Mouse (Mus musculus): Measurements from ENCODE around the gene Git2. TPM values are rescaled to one million over a fixed set of nuclear protein-coding genes. Genes with fewer than 3 reads are reported as not detected.
A peak's percentile ranks its signal among the peaks of the same experiment; 100 is the strongest.

Git2 gene
- total RNA-seq, 2 experiments from 2014 or later: 38.8 to 49.5 TPM

DNA sequence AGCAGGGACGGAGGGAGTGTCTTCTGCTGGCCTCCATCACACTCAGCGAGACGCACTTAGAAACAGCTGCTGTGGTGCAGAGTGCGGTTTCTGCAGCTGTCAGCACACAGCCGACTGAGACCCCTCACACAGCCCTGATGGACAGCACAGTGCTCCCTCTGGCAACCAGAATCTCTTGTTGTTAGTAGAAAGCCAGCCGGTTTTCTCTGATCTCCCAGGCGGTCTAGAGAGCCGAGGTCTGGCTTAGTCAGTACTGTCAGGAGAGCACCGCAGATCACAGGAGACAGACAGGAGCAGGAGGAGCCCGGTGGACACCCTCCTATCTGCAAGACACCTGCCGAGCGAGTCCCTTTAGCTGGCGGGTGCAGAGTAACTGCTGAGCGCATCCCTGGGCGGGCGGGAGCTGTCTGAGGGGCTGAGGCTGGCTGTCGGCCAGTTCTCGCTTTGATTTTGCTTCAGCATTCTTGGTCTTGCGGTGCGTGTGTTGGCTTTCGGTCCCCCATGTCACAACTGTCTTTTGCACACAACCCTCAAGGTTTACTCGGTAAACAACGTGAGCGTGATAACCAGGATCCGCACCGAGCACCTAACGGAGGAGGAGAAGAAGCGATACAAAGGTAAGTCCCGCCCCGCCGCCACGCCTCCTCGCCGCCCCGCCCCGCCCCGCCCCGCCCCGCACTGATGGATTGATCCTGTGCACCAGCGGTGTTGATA lies 21.1 kb upstream of the Git2 start:
- DNase-seq: no peak

DNA sequence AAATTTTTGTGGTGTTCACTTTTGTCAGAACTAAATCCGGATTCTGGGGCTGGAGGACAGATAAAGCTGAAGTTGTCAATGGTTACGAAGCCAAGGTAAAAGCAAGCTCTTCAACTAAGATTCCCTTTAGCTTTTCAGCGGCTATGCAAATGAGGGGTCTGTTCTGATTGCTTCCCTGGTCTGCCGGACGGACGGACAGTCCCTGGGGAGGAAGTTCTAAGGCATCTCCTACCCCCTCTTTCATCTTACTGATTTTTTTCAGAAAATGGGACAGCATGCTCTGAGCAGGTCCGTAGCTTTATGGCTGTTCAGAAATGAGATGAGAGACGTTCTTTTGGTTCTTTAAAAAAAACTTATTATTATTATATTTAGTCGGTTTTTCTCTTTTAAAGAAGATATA lies 20.3 kb upstream of the Git2 start:
- no peak for DNase-seq

DNA sequence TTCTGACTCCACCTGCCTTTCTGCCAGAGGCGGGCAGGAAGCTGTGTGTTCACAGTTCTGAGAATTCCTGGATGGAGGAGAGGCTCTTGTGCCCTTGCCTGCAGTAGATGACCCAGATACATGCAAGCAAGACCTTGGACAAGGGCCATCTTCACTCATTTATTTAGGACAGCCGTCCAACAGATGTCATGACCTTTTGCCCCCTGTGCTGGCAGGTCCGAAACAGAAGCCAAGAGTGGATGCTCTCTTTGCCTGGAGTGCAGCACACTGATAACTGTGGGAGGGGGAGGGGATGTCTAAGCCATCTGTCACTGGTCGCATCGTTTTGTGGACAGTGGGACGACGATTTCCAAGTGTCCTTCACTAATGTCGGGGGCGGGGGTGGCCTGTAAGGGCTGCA lies 19.9 kb upstream of the Git2 start:
- no peak for DNase-seq

DNA sequence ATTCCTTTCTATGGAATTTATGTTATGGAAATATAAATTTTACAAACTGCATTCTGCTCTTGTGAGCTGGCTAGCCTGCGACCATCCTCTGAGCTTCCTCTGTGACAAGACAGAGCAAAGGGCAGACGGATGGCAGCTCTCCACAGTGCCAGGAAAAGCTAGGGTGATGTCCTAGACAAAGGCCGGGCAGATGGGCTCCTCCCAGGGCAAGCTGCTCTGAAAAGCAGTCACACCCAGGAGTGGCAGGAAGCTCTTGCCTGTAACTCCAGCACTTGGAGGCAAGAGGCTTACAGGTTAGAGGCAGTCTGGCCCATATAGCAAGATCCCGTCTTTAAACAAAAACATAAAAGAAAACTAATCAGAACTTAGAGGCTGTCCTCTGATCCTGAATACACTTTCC lies 19.3 kb upstream of the Git2 start:
- DNase-seq: no peak

DNA sequence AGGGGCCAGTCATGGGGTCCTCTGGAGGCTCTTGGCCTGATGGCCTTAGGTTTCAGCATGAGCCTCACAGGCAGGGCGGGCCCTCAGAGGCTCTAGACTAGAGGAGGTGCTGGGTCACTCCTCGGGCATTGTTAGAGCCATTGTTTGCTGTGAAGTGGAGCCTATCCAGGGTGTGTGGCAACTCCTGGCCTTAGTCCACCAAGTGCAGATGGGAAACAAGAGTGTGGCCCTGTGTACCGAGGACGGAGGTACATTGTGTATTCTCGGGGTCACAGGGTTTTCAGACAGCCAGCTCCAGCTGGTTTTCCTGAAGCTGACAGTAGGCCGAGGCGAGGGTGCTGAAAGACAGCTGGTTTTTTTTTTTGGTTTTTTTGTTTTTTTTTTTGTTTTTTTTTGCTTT lies 18.0 kb upstream of the Git2 start:
- DNase-seq: no peak

DNA sequence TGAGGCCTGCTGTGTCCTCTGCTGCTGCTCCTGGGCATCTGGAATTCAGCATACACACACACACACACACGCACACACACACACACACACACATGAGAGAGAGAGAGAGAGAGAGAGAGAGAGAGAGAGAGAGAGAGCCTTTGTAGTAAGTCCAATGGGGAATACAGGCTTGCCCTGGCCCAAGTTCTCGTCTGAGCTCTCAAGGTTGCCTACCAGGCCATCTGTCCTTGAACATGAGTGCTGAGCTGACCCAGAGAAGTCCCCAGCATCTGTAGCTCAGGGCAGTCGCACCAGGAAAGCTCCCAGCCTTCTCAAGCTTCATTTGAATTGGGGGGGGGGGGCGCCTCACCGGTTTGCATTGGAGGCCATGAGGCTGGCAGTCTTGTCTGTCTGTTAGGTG lies 9.9 kb upstream of the Git2 start:
- DNase-seq: no peak

DNA sequence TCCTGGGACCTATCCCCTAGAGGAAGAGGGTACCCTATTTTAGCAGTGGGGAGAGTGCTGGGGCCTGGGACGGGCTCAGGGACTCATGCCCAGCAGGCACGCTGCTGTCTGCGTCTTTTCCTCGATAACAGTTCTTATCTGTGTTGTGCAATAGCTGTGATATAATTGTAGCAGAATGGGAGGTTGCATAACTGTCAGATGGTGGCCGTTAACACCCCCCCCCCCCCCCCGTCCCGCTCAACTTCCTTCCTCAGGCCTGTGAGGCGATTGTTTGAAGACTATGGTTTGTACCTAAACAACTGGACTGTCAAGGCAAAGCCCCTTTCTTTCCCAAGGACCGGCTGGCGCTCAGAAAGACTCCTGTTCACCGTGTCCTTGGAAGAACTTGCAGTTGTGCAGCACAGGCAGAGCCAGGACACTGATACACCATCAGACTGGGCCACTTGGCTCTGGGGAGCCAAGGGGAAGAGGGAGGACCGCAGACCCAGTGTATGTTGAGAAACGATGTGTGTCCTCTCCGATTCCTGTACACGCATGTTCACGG lies 9.4 kb upstream of the Git2 start:
- DNase-seq: peak; percentile 33

DNA sequence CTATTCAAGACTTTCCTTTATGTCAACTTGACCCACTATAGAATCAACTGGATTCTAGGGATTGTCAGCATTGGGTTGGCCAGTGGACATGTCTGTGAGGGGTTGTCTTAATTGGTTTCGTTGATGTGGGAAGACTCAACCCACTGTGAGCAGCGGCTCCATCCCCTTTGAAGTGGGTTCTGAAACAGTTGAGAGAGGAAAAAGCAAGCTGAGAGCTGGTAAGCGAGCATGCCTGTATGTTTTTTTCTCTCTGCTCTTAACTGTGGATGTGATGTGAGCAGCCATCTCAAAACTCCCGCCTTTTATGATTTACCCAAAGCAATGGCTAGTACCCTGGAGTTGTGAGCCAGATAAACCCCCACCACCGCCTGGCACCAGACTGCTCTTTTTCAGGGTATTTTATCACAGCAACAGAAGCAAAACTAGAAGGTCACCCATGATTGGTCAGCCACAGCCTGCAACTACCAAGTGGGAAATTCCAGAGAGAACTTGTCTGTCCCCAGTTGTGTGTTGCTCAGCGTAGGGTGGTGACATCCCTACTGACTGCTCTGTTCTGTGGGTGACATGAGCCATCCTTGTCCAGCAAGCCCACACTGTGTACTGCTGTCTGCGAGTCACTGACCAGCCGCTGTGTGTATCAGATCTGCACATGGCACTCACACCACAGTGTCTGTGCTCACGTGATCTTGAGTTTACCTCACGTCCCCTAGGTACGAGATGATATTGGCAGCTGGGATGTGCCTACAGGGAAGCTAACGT lies 8.3 kb upstream of the Git2 start:
- no peak for DNase-seq

DNA sequence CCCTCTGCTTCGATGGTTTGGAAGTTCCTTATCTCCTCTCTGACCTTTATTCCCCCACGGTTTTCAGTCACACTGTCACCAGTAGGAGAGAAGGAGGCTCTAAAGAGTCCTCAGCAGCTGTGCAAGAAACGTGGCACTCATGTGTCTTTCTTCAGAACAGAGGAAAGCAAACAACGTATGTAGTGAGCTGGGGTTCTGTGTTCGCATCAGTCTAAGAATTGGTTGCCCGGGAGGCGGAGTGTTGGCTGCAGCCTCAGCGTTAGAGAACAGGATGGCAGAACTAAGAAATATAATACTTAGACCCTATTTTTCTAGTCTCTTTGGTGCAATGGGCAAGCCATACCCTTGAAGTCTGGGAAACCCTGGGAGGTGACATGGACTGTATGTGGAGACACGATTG lies 7.7 kb upstream of the Git2 start:
- no peak for DNase-seq

DNA sequence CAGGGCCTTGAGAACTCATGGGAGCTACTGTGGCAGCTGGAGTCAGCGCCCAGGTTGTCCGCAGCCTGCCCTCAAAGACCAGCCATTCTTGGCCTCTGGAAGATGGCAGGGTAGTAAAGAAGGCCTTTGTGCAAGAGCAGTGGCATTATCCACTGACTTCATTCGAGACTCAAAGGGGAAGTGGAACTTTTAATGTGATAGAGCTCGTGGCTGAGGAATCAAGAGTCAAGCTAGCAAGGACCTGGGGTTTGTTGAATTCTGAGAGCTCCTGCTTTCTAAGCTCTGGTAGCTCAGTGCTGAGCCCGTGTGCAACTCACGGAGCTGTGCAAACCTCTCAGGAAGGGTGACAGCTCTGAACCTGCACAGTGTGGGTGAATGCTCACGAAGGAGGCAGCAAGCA lies 5.6 kb upstream of the Git2 start:
- DNase-seq: no peak

DNA sequence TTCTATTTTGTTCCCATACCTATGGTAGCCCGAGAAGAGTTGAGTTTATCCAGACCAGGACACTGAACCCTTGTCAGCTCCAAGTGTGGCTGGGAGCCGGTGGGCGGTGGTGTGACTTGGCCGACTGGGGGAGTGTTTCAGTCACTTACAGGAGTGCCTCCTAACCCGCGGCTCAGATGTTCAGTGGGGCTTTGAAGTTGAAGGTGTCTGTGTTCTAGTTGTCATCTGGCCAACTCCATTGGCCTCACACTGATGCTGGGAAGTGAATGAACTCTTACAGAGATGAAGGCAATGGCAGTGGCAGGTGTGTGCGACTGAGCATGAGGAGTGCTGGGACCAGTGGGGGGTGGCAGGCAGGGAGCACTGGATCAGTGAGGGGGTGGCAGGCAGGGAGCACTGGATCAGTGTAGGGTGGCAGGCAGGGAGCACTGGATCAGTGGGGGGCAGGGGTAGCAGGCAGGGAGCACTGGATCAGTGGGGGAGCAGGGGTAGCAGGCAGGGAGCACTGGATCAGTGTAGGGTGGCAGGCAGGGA lies 4.7 kb upstream of the Git2 start:
- no peak for DNase-seq

DNA sequence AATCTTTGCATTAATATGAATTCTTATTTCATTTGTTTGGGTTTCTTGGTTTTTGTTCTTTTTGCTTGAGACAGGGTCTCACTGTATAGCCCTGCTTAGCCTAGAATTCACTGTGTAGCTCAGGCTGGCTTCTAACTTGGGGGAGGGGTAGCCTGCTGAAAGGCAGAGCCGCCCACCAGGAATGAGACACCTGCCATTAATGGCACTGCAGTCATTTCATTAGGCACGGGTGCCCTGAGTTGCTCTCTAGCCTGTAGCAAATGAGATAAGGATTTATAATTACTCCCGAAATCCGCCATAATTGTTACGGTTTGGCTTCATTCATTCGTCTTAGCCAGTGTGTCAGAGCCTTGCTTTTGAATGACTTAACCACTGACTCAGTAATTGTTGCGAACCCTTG lies 857 bp upstream of the Git2 start:
- DNase-seq: no peak

DNA sequence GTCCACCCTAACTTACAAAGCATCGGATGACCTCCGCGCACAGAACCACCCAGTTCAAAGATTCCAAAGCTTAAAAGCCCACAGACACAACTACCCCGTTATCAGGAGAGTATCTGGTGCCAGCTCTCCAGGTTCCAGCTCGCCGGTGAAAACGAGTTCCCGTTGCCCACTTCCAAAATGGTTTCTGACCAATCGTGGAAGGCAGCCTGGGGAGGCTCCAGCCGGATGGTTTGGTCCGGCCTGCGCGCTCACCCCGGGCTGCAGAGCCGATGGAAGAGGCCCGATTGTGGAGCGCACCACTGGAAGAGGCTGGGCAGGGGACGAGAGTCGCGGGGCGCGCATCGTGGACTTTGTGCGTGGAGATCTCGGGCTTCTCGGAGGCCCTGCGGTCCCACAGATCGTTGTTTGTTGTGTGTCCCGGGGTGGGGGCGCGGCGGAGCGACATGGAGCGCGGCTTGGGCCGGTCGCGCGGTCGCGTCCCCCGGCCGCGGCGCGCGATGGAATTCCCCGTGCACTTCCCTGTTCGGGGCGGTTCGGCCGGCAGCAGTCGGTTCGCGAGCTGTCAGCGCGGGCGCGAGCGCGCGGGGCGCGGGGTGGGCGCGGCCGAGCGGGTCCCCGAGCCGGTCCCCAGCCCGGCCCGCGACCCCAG lies 790 bp downstream of the Git2 start, which contains the start of gene Ankrd13a:
Gene Ankrd13a (plus strand): TSS at position 275 of the 649 bp plus-strand sequence.
- peak; percentile 92 for DNase-seq

DNA sequence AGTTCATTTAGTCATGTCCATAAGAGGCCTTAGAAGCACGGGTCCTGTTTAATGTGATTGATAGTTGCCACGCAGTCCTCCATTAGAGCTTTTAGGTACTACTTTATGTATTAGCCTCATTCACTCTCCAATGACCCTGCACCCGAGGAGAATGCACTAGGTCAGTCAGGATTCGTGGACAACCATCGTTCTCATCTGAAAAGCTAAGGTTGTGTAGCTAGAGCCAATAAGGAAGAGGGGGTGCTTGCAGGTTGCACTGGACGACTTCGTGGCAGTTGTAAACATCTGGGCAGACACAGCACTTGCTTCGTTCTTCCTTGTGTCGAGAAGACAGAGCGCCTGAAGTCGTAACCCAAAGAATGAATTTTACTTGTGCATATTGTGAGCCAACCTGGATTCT lies 1.5 kb downstream of the Git2 start:
- no peak for DNase-seq

DNA sequence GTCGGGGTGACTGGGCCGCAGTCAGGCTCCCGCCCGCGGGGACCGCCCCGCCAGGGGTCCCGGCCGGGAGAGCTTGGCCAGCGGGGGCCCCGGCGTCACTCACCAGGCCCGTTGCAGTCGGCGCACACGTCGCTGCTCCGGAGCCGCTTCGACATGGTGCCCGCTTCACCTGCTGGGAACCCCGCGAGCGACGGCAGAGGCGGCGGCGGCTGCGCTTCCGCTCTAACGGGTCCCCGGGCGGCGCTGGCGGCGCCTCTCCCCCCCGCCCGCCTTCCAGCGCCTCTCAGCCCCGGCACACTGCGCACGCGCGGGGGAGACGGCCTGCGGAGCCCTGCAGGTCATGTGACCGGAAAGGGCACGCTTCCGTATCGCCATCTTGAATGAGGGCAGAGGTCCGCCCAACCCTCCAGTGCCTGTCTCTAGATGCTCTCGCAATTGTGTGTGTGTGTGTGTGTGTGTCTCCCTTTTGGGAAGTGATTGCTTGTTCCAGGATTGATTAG lies 2.1 kb downstream of the Git2 start:
- peak; percentile 98 for DNase-seq

DNA sequence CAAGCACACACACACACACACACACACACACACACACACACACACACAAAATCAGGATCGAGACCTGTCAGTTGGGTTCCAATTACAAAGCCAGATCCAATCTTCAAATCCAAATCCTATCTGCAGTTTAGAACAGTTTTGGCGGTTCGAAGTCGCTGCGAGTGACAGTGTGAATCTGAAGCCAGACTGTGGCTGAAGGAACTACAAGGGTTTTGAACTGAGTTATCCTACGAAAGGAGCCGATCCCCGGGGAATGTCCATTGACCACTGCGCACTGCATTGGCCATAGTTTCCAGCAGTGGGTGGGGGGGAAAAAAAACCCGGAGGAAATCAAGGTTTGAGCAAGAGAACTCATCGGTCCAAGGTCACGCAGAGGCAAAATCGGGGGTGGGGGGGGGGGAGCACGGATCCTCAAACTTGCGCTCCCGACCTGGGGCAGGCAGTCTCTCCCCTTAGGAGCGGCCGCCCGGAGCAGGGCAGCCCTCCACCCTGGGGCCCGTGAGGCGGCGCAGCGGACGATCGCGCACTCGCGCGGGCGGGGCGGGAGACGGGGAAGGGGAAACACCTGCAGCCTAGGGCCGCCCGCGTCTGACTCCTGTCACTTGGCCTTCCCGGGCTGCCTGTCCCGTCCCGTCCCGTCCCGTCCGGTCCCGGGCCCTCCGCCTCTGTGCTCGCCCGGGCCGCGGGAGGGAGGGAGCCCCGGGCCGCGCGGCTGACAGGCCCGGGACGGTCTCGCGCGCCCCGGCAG lies 2.7 kb downstream of the Git2 start:
- peak; percentile 74 for DNase-seq

DNA sequence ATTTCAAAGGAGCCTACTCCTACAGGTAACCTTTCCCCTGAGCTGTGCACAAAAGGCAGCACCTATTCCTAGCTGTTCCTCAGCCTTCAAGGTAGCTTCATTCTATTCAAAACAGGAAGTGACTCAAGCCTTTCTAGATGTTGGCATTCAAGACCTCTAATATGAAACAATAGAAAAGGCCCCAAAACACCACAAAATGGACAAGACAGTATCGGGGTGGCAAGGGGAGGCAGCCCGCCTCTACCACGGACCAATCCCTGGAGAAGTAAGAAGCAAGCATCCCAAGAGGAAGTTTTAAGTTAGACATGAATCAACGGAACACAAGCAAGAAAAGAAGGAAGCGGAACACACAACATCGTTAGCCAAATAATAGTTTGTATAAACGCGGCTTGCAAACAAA lies 3.5 kb downstream of the Git2 start:
- no peak for DNase-seq

DNA sequence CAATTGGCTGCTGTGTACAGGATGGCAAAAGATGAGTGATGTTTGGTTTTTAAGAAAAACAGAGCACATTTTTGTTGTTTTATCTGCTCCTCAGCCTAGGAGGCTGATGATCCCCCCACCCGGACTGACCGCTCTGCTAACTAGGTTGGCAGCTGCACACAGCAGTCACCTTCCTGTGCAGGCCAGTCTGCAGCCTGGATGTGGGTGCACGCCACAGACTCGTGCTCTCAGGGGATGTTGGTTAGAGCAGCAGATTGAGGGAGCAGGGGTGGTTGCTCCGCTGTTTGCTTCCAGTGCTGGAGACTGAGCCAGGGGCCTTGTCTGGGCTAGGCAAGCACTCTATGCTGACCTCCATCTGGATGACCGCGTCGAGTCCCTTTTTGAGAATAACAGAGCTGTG lies 5.5 kb downstream of the Git2 start:
- no peak for DNase-seq

DNA sequence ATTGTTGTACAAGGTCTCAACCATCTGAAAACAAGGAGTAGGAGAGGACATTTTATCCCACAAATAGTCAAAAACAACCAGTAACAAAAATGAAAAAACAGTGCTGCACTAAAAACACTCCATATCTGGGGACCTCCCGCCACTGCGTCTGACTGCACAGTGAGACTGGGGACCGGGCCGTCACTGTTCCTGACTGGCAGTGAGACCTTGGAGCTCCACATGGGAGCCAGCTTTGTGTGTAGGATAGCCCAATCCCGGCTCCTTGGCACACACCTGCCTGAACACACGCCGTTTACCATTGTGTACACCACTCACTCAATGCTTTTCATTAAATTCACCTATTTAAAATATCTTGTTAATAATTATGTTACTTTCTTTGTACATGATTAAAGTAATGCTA lies 8.1 kb downstream of the Git2 start:
- no peak for DNase-seq

DNA sequence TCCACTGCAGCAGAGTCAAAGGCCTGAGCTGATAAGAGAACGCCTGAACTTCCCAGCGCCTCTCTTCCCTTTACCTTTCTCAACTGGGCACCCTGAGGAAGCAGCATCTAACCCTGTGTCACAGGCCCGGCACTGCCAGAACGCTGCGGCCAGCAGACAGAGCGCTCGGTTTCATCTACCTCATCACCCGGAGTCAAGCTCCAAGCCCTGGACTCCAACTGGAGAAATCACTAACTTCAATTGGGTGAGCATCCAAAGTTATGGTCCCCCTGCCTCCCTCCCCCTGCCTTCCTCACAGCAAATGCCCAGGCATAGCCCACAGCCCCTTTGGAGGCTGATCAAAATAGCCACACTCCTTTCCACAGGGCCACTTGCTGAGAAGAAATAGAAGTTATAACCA lies 8.6 kb downstream of the Git2 start:
- DNase-seq: no peak

DNA sequence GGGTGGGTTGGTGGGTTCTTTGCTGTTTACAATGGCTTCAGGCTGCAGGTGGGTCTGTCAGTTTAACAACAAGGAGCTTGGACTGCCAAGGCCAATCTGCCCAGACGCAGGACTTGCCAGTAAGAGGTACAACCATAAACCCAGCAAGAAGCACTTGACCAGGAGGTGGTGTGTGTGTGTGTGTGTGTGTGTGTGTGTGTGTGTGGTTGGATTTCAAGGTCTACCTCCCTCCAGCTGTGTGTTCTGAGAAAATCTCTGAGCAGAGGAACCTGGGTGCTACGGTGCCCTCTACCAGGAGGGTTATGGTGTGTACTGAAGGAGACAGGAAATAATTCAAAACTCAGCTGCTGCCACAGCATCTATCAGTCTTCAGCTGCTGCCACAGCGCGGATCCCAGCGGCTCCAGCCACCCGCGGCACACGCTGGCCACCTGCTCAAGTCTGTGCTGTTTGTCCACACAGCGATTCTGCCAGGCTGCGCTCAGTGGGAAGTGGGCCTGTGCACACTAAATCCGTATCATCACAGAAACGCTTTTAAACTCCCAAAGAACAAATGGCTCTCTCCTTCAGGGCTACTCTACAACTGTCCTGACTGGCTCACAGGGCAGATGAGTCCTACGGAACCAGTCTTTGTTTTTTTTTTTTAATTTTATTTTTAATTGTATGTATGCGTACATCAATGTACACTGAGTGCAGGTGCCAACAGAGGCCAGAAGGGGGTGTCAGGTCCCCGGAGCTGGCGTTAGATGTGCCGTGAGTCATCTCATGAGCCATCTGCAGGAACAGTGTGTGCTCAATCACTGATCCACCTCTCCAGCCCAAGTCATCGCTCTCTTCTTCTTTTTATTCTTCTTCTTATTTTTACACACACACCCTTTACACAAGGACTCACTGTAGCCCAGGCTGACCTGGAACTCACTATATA lies 10.2 kb downstream of the Git2 start:
- no peak for DNase-seq

Data from heart, postnatal 4 days (tissue).